Mouse (Mus musculus) layer of hippocampus, adult 2 months (tissue): Measurements from ENCODE around the gene Hic2. TPM values are rescaled to one million over a fixed set of nuclear protein-coding genes. Genes with fewer than 3 reads are reported as not detected.

ENCODE experiments used
- DNase-seq, 2 experiments: peaks; one replicate each; pipeline ENCODE4 v3.0.0; 2022; ENCODE audit warnings: low spot score in 2 of 2
- H3K27ac ChIP-seq: fragments of 200-600 bp; 2 replicates; pipeline ENCODE4 v1.8.1; 2022
- H3K4me3 ChIP-seq: fragments of 200-600 bp; 2 replicates; pipeline ENCODE4 v1.8.1; 2022; ENCODE audit warnings: mild to moderate bottlenecking
- CTCF ChIP-seq: fragments of 200-600 bp; conservative IDR thresholded peaks from 2 replicates; pipeline ENCODE4 v1.8.1; 2022; ENCODE audit warnings: antibody characterized with exemption, mild to moderate bottlenecking, moderate library complexity
- total RNA-seq, 2 experiments: library from RNA; stranded (reverse); gene quantifications; 2 replicates each; pipeline ENCODE4 v1.2.3; 2021

The Hic2 gene
- total RNA-seq, 2 experiments from 2014 or later: 5.2 to 5.5 TPM

GRCm38 (mm10) chr16:17307461-17307860 lies 74.1 kb downstream of the Hic2 start:
- no peak overlapping the region for H3K27ac ChIP-seq
- no peak for DNase-seq
- H3K4me3 ChIP-seq: no peak overlapping the region
- no peak for TF ChIP-seq CTCF

GRCm38 (mm10) chr16:17309036-17309435 lies 75.7 kb downstream of the Hic2 start:
- DNase-seq: no peak
- Histone ChIP-seq H3K27ac (no peak overlapping the region), H3K4me3 (no peak overlapping the region)
- no peak for TF ChIP-seq CTCF

- Histone ChIP-seq H3K4me3 (no peak overlapping the region), H3K27ac (peak overlapping the region; percentile 64; the same call in 1 of the 2 replicates)
- DNase-seq: peak; percentile 27 to 48
- no peak for TF ChIP-seq CTCF
Observed at GRCm38 (mm10) chr16:17312531-17312930, 79.2 kb downstream of the Hic2 start.

Other genes starting within 250 kb of the Hic2 start
- 10 to 100 TPM; 35.0 to 38.0 TPM for gene Ypel1, start 163.9 kb upstream of the Hic2 start, total RNA-seq
- gene Ppil2, start 122.3 kb upstream of the Hic2 start, total RNA-seq: 100 to 1,000 TPM in 1 of 2 experiments, 10 to 100 TPM in 1; 91.3 to 105 TPM
- 1 to 10 TPM in 1 of 2 experiments, under 1 TPM in 1; 0.76 to 1.8 TPM for gene 2610318N02Rik, start 108.4 kb upstream of the Hic2 start, total RNA-seq
- gene Sdf2l1, start 101.2 kb upstream of the Hic2 start, total RNA-seq: 10 to 100 TPM; 21.6 to 26.4 TPM
- gene Ydjc, start 89.0 kb upstream of the Hic2 start, total RNA-seq: 10 to 100 TPM; 24.5 to 25.2 TPM
- gene Ccdc116, start 86.3 kb upstream of the Hic2 start, total RNA-seq: 1 to 10 TPM; 2.0 to 2.7 TPM
- gene Ube2l3, start 30.9 kb upstream of the Hic2 start, total RNA-seq: 100 to 1,000 TPM; 133 to 139 TPM
- 1 to 10 TPM; 3.9 to 4.3 TPM for gene Rimbp3, start 25.0 kb upstream of the Hic2 start, total RNA-seq
- gene Tmem191c, start 42.5 kb downstream of the Hic2 start, total RNA-seq: 100 to 1,000 TPM in 1 of 2 experiments, 10 to 100 TPM in 1; 98.5 to 116 TPM
- gene Serpind1, start 97.8 kb downstream of the Hic2 start, total RNA-seq: 1 to 10 TPM in 1 of 2 experiments, under 1 TPM in 1; 0.79 to 1.4 TPM
- 10 to 100 TPM; 19.4 to 20.6 TPM for gene Snap29, start 172.4 kb downstream of the Hic2 start, total RNA-seq
- gene Pi4ka, start 172.7 kb downstream of the Hic2 start, total RNA-seq: 100 to 1,000 TPM; 275 to 301 TPM
- gene Crkl, start 218.4 kb downstream of the Hic2 start, total RNA-seq: 10 to 100 TPM; 33.5 to 37.4 TPM